Mouse (Mus musculus) midbrain, postnatal 0 days (tissue): ENCODE measurements at regions not wholly inside any gene's neighbourhood (a gene's known extent, or its start where the extent isn't known, plus 50 kb on each side); places are given as distances from the start of the nearest gene placed in this dataset.
"Not testable (repeated sequence)": the region's sequence is repeated elsewhere in the genome, so short reads cannot be mapped to it uniquely, and the experiment has no call there.

ENCODE experiments used
- ATAC-seq: fragments of 200-750 bp; cut with Nextera tagmentation; 2 replicates; pipeline ENCODE4 v1.8.0; 2017; ENCODE audit warnings: moderate number of reproducible peaks, mild to moderate bottlenecking, moderate TSS enrichment, moderate library complexity; ENCODE audit not compliant: low FRiP score
- DNase-seq: peaks from one replicate; pipeline ENCODE4 v3.0.0-alpha.2; 2015; ENCODE audit warnings: low spot score
- H3K27ac ChIP-seq: fragments of 300-500 bp; sonication (generic); 2 replicates; pipeline ENCODE4 v1.5.1; 2014; ENCODE audit warnings: low read depth, mild to moderate bottlenecking, low read length, mixed read lengths
- H3K27me3 ChIP-seq: fragments of 300-500 bp; sonication (generic); 2 replicates; pipeline ENCODE4 v1.6.1; 2014; ENCODE audit warnings: low read length, control low read depth, mixed read lengths; ENCODE audit not compliant: insufficient read depth
- H3K36me3 ChIP-seq: fragments of 300-500 bp; sonication (generic); 2 replicates; pipeline ENCODE4 v1.6.1; 2014; ENCODE audit warnings: low read length, control low read depth, mixed read lengths; ENCODE audit not compliant: insufficient read depth
- H3K4me1 ChIP-seq: fragments of 300-500 bp; sonication (generic); 2 replicates; pipeline ENCODE4 v1.6.1; 2014; ENCODE audit warnings: mild to moderate bottlenecking, control low read depth, antibody characterized with exemption, low read length, mixed read lengths; ENCODE audit not compliant: insufficient read depth
- H3K4me2 ChIP-seq: fragments of 300-500 bp; sonication (generic); 2 replicates; pipeline ENCODE4 v1.6.1; 2014; ENCODE audit warnings: low read depth, mild to moderate bottlenecking, low read length, mixed read lengths; ENCODE audit not compliant: poor library complexity, severe bottlenecking
- H3K4me3 ChIP-seq: fragments of 300-500 bp; sonication (generic); 2 replicates; pipeline ENCODE4 v1.5.1; 2014; ENCODE audit warnings: low read depth, mild to moderate bottlenecking, low read length, moderate library complexity
- H3K9ac ChIP-seq: fragments of 300-500 bp; sonication (generic); replicated peaks from 2 replicates; pipeline ENCODE4 v1.6.1; 2014; ENCODE audit warnings: mild to moderate bottlenecking, low read length, moderate library complexity, mixed read lengths; ENCODE audit not compliant: poor library complexity, severe bottlenecking
- H3K9me3 ChIP-seq: fragments of 300-500 bp; sonication (generic); 2 replicates; pipeline ENCODE4 v1.6.1; 2016; ENCODE audit warnings: low read length, control low read depth
- CTCF ChIP-seq: IDR thresholded peaks from 2 replicates; pipeline ENCODE4 v1.5.1; 2016; ENCODE audit warnings: antibody characterized with exemption, mild to moderate bottlenecking
- WGBS: fragments of 180-500 bp; shearing (Covaris S2); extraction: QIAGEN DNeasy Blood & Tissue Kit; methylation state at CpG from one replicate; pipeline ENCODE4 v1.1.7; 2014; 5-methylcytosine and 5-hydroxymethylcytosine counted together

- no peak for TF ChIP-seq CTCF
- 86% methylated on average over 3 of the region's 3 CpGs for WGBS
Measured at GRCm38 (mm10) chr12:21531766-21532165, 114.3 kb upstream of the Ywhaq start.

GRCm38 (mm10) chr12:21529367-21529766 lies 111.9 kb upstream of the Ywhaq start:
- H3K9ac ChIP-seq, H3K27me3 ChIP-seq, H3K4me2 ChIP-seq, H3K27ac ChIP-seq, H3K9me3 ChIP-seq, H3K36me3 ChIP-seq, DNase-seq, H3K4me1 ChIP-seq, ATAC-seq, H3K4me3 ChIP-seq: not testable (repeated sequence)
- 87% methylated on average over 3 of the region's 3 CpGs for WGBS

More at GRCm38 (mm10) chr12:21531766-21532165, 114.3 kb upstream of the Ywhaq start:
- Histone ChIP-seq H3K4me2 (no peak overlapping the region), H3K4me1 (no peaks in the 10 kb centered on the region), H3K27ac (no peak overlapping the region), H3K9ac (no peak overlapping the region), H3K9me3 (no peaks in the 10 kb centered on the region), H3K36me3 (no peaks in the 10 kb centered on the region), H3K27me3 (no peaks in the 10 kb centered on the region), H3K4me3 (no peak overlapping the region)
- ATAC-seq (no peak), DNase-seq (no peak)

- not testable (repeated sequence) for H3K4me1 ChIP-seq, DNase-seq, H3K4me2 ChIP-seq, H3K9me3 ChIP-seq, H3K9ac ChIP-seq, H3K27me3 ChIP-seq, ATAC-seq, H3K27ac ChIP-seq, H3K36me3 ChIP-seq, H3K4me3 ChIP-seq
- WGBS: 86% methylated on average over 8 of the region's 8 CpGs
Measured at GRCm38 (mm10) chr12:21527336-21527735, 109.9 kb upstream of the Ywhaq start.

- not testable (repeated sequence) for H3K27me3 ChIP-seq, H3K4me3 ChIP-seq, H3K9ac ChIP-seq, ATAC-seq, DNase-seq, H3K9me3 ChIP-seq, H3K36me3 ChIP-seq, H3K4me2 ChIP-seq, H3K27ac ChIP-seq, H3K4me1 ChIP-seq
- WGBS: 100% methylated on average over 2 of the region's 2 CpGs
Measured at GRCm38 (mm10) chr12:21526906-21527305, 109.5 kb upstream of the Ywhaq start.

GRCm38 (mm10) chr12:21525567-21525966 lies 108.1 kb upstream of the Ywhaq start:
- H3K4me1 ChIP-seq, H3K4me2 ChIP-seq, H3K36me3 ChIP-seq, H3K9ac ChIP-seq, H3K27me3 ChIP-seq, H3K9me3 ChIP-seq, H3K27ac ChIP-seq, H3K4me3 ChIP-seq, DNase-seq, ATAC-seq: not testable (repeated sequence)
- peak; percentile 41 for TF ChIP-seq CTCF
- WGBS: 43% methylated on average over 6 of the region's 6 CpGs

GRCm38 (mm10) chr12:21522621-21523020 lies 105.2 kb upstream of the Ywhaq start:
- no peak for ATAC-seq
- H3K9me3 ChIP-seq: no peaks in the 10 kb centered on the region

More at GRCm38 (mm10) chr12:21522621-21523020, 105.2 kb upstream of the Ywhaq start:
- no peak for DNase-seq
- H3K36me3 ChIP-seq: no peaks in the 10 kb centered on the region
- no peak overlapping the region for H3K9ac ChIP-seq
- H3K4me2 ChIP-seq: no peak overlapping the region
- H3K4me3 ChIP-seq: no peak overlapping the region
- H3K4me1 ChIP-seq: no peaks in the 10 kb centered on the region
- H3K27ac ChIP-seq: no peak overlapping the region
- WGBS: 54% methylated on average over 3 of the region's 3 CpGs
- no peaks in the 10 kb centered on the region for H3K27me3 ChIP-seq
- TF ChIP-seq CTCF: no peak
